Comparison of ENCODE assay signal across 12 mouse cellular contexts in the genomic region with DNA sequence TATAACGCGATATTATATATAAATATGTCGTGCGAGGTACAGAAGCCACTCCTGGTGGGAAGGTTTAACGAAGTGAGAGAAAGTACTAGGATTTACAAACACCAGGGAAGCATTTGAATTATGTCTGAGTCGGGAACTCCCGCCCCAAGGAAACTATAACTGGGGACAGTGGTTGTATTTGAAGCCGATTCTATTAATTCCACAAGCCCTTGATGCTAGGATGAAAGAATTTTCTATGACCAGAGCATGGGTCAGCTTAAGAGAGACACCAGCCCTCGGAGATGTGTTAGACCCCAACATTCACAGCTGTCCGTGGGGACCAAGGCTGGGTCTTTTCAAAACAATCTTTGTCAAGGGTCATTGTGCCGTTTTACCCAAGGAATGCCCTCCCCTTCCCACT. TPM values are rescaled to one million over a fixed set of nuclear protein-coding genes. Genes with fewer than 3 reads are reported as not detected.
DNase-seq lines count a peak whose midpoint lies in the region; ATAC-seq and TF ChIP-seq lines count a peak whose summit lies in the region.
"Had no signal": no experiment of that assay in that cellular context is flagged by ENCODE, and none has a peak within 500 bp of the region (broad histone marks: within the 10 kb centered on the region; RNA-seq: fewer than 3 reads in every experiment).

No protein-coding gene starts in this region.

- no peak overlapping the region for H3K9ac ChIP-seq in heart, postnatal 0 days (replicated peaks; ENCODE audit: low read depth, low read length)
- no peak overlapping the region; the same call in 1 of the 2 replicates for H3K9ac ChIP-seq in hindbrain, embryonic 16.5 days (ENCODE audit: low read depth, low read length)
- H3K9ac ChIP-seq in neural tube, embryonic 14.5 days (replicated peaks; ENCODE audit: low read depth, low read length): no peak overlapping the region
- no peak overlapping the region for H3K9ac ChIP-seq in intestine, postnatal 0 days (ENCODE audit: low read depth, low read length)

- 28% methylated on average over 11 of the region's 11 CpGs for WGBS in heart, postnatal 0 days
- 19% methylated on average over 11 of the region's 11 CpGs for WGBS in hindbrain, embryonic 16.5 days
- WGBS in neural tube, embryonic 14.5 days: 11% methylated on average over 11 of the region's 11 CpGs
- WGBS in intestine, postnatal 0 days: 32% methylated on average over 11 of the region's 11 CpGs

- H3K4me1 ChIP-seq in heart, postnatal 0 days (ENCODE audit: control insufficient read depth, insufficient read depth): no peaks in the 10 kb centered on the region
- no peaks in the 10 kb centered on the region for H3K4me1 ChIP-seq in embryonic fibroblast, embryonic 13.5 days (ENCODE audit: control insufficient read depth, insufficient read depth, low read length)
- H3K4me1 ChIP-seq in hindbrain, embryonic 16.5 days (ENCODE audit: control insufficient read depth, insufficient read depth, low read depth, low read length): peaks cover 8% of the 10 kb centered on the region
- H3K4me1 ChIP-seq in neural tube, embryonic 14.5 days (ENCODE audit: control insufficient read depth, insufficient read depth, low read length): peaks cover 7% of the 10 kb centered on the region
- H3K4me1 ChIP-seq in intestine, postnatal 0 days (replicated peaks; ENCODE audit: control insufficient read depth, insufficient read depth, low read length): no peaks in the 10 kb centered on the region

- no peak for TF ChIP-seq CTCF in heart, postnatal 0 days (IDR thresholded peaks at IDR 0.05; ENCODE audit: low read depth)
- TF ChIP-seq CTCF in embryonic fibroblast, embryonic 13.5 days (IDR thresholded peaks at IDR 0.05; ENCODE audit: borderline replicate concordance, insufficient read depth, low read length): no peak
- TF ChIP-seq CTCF in intestine, postnatal 0 days (IDR thresholded peaks at IDR 0.05; ENCODE audit: low read depth): no peak

- peak overlapping the region; percentile 48; the same call in 1 of the 2 replicates for H3K4me3 ChIP-seq in heart, postnatal 0 days (ENCODE audit: low read depth, low read length)
- H3K4me3 ChIP-seq in embryonic fibroblast, embryonic 13.5 days (ENCODE audit: insufficient read depth, low read length): peak overlapping the region; percentile 29; the same call in 1 of the 2 replicates
- H3K4me3 ChIP-seq in hindbrain, embryonic 16.5 days (ENCODE audit: low read length): peak overlapping the region; percentile 54
- peak overlapping the region; percentile 60; the same call in 1 of the 2 replicates for H3K4me3 ChIP-seq in neural tube, embryonic 14.5 days (ENCODE audit: low read depth, low read length)
- no peak overlapping the region for H3K4me3 ChIP-seq in intestine, postnatal 0 days (ENCODE audit: low read depth, low read length)

- no peaks in the 10 kb centered on the region for H3K9me3 ChIP-seq in heart, postnatal 0 days (replicated peaks; ENCODE audit: control insufficient read depth, low read length)
- H3K9me3 ChIP-seq in hindbrain, embryonic 16.5 days (ENCODE audit: control insufficient read depth, low read length): no peaks in the 10 kb centered on the region
- no peaks in the 10 kb centered on the region for H3K9me3 ChIP-seq in neural tube, embryonic 14.5 days (ENCODE audit: control insufficient read depth, low read length)
- 0 out of 2 replicates have a peak, but pooled peaks cover 3% of the 10 kb centered on the region for H3K9me3 ChIP-seq in intestine, postnatal 0 days (ENCODE audit: control insufficient read depth)

- no peak for DNase-seq in heart, postnatal 0 days (ENCODE audit: low spot score)
- no peak for DNase-seq in heart, adult 9 months (ENCODE audit: low spot score in 2 of 2)
- DNase-seq in left cerebral cortex, adult 8-10 months (ENCODE audit: low spot score in 2 of 2): no peak
- DNase-seq in thymus, postnatal 0 days (ENCODE audit: low spot score): no peak
- DNase-seq: gastrocnemius, postnatal 10 days; kidney, adult 18-20 months had no signal

- no peak for TF ChIP-seq POLR2A in embryonic fibroblast, embryonic 13.5 days (IDR thresholded peaks at IDR 0.05; ENCODE audit: low read depth, low read length)

- H3K27me3 ChIP-seq in heart, postnatal 0 days (ENCODE audit: control insufficient read depth, insufficient read depth, low read length): peaks cover 71% of the 10 kb centered on the region
- H3K27me3 ChIP-seq in hindbrain, embryonic 16.5 days (replicated peaks; ENCODE audit: control insufficient read depth, insufficient read depth, low read length): peaks cover 2% of the 10 kb centered on the region; the same call in 1 of the 2 replicates
- no peaks in the 10 kb centered on the region for H3K27me3 ChIP-seq in neural tube, embryonic 14.5 days (ENCODE audit: control insufficient read depth, insufficient read depth, low read length)
- H3K27me3 ChIP-seq in intestine, postnatal 0 days (replicated peaks; ENCODE audit: control insufficient read depth, insufficient read depth, low read length): peaks cover 52% of the 10 kb centered on the region

- no peak overlapping the region for H3K27ac ChIP-seq in heart, postnatal 0 days (ENCODE audit: low read depth)
- no peak overlapping the region for H3K27ac ChIP-seq in embryonic fibroblast, embryonic 13.5 days (ENCODE audit: insufficient read depth, low read length)
- no peak overlapping the region for H3K27ac ChIP-seq in hindbrain, embryonic 16.5 days (ENCODE audit: low read depth, low read length)
- no peak overlapping the region for H3K27ac ChIP-seq in neural tube, embryonic 14.5 days (ENCODE audit: low read depth, low read length)
- no peak overlapping the region for H3K27ac ChIP-seq in intestine, postnatal 0 days (ENCODE audit: low read depth, low read length)
- H3K27ac ChIP-seq: macrophage had no signal

- no peaks in the 10 kb centered on the region for H3K36me3 ChIP-seq in heart, postnatal 0 days (replicated peaks; ENCODE audit: control insufficient read depth, insufficient read depth, low read length)
- H3K36me3 ChIP-seq in hindbrain, embryonic 16.5 days (ENCODE audit: control insufficient read depth, insufficient read depth, low read length): no peaks in the 10 kb centered on the region
- no peaks in the 10 kb centered on the region for H3K36me3 ChIP-seq in neural tube, embryonic 14.5 days (ENCODE audit: control insufficient read depth, insufficient read depth, low read length)
- H3K36me3 ChIP-seq in intestine, postnatal 0 days (ENCODE audit: control insufficient read depth, insufficient read depth): no peaks in the 10 kb centered on the region

- TF ChIP-seq EP300 in heart, postnatal 0 days (IDR thresholded peaks at IDR 0.05; ENCODE audit: low read depth): no peak

- H3K4me2 ChIP-seq in heart, postnatal 0 days (ENCODE audit: low read depth, low read length): no peak overlapping the region
- H3K4me2 ChIP-seq in hindbrain, embryonic 16.5 days (ENCODE audit: low read length): peak overlapping the region; percentile 97
- H3K4me2 ChIP-seq in neural tube, embryonic 14.5 days (ENCODE audit: low read depth, low read length): peak overlapping the region; percentile 94
- H3K4me2 ChIP-seq in intestine, postnatal 0 days (replicated peaks; ENCODE audit: low read depth): no peak overlapping the region

- ATAC-seq in heart, postnatal 0 days (ENCODE audit: insufficient read depth, low read depth): no peak
- no peak for ATAC-seq in hindbrain, embryonic 16.5 days
- no peak for ATAC-seq in neural tube, embryonic 14.5 days (ENCODE audit: low read depth)
- no peak for ATAC-seq in intestine, postnatal 0 days

RNA-seq across cellular contexts. Expression of gene Eya2, which starts 1.3 kb away (rescaled TPM):
- 0.95 and 3.2 TPM in 2 replicates for total RNA-seq in heart, postnatal 0 days (2014; rRNA removed; ENCODE audit: low replicate concordance)
- 0.96 and 1.1 TPM in 2 replicates for polyA plus RNA-seq in heart, postnatal 0 days (2015; fragmentation: Nextera tagmentation; extraction: Ambion mirVana)
- 4.3 and 4.4 TPM in 2 replicates for polyA plus RNA-seq in embryonic fibroblast, embryonic 13.5 days (2011; ENCODE audit: insufficient read length, low read depth, missing spikeins)
- polyA plus RNA-seq in hindbrain, embryonic 16.5 days (2015; fragmentation: Nextera tagmentation; extraction: Ambion mirVana): 8.1 and 12.1 TPM in 2 replicates
- 4.7 and 6.9 TPM in 2 replicates for polyA plus RNA-seq in neural tube, embryonic 14.5 days (2014; fragmentation: Nextera tagmentation; extraction: Ambion mirVana)
- 1 to 10 TPM; 2.8 to 3.9 (median 3.5) TPM for total RNA-seq in left cerebral cortex, adult 8-10 months (2022)
- polyA plus RNA-seq in thymus, postnatal 0 days (2015; fragmentation: Nextera tagmentation; extraction: Ambion mirVana): 23.5 and 27.3 TPM in 2 replicates
- polyA plus RNA-seq in intestine, postnatal 0 days (2015; fragmentation: Nextera tagmentation; extraction: Ambion mirVana): 0.16 and 0.51 TPM in 2 replicates
- total RNA-seq: CH12.LX had no signal
- polyA plus RNA-seq: macrophage had no signal

Comparison
In these comparisons a context has a peak if more than half of its experiments do, and no peak if none do; other contexts are left out.
1. H3K4me2 ChIP-seq: peak in hindbrain, embryonic 16.5 days (single experiment) and neural tube, embryonic 14.5 days (single experiment); none in heart, postnatal 0 days (single experiment) and intestine, postnatal 0 days (single experiment).